Mouse (Mus musculus) cerebellum, postnatal 36 days (tissue): ENCODE measurements at regions not wholly inside any gene's neighbourhood (a gene's known extent, or its start where the extent isn't known, plus 50 kb on each side); places are given as distances from the start of the nearest gene placed in this dataset.
"Not testable (repeated sequence)": the region's sequence is repeated elsewhere in the genome, so short reads cannot be mapped to it uniquely, and the experiment has no call there.

Experiments used
- DNase-seq, 2 experiments: peaks; one replicate each; pipeline ENCODE4 v3.0.0; 2021 to 2022; ENCODE audit warnings: mixed read lengths in 2 of 2

- DNase-seq, result no peak
Measured at GRCm38 (mm10) chr7:61615156-61615555, 731.2 kb upstream of the Ndn start.

- DNase-seq, result no peak
Measured at GRCm38 (mm10) chr7:61644893-61645545, 701.4 kb upstream of the Ndn start.

- DNase-seq, result no peak
Measured at GRCm38 (mm10) chr7:61658086-61658485, 688.3 kb upstream of the Ndn start.

GRCm38 (mm10) chr7:61683080-61683479 is 663.3 kb upstream of the Ndn start:
- DNase-seq, result no peak

GRCm38 (mm10) chr7:61685052-61685655 is 661.2 kb upstream of the Ndn start:
- DNase-seq, result no peak

- DNase-seq, result no peak
Measured at GRCm38 (mm10) chr7:61726149-61726548, 620.2 kb upstream of the Ndn start.

GRCm38 (mm10) chr7:61737511-61737910 is 608.9 kb upstream of the Ndn start:
- DNase-seq, result no peak

- not testable (repeated sequence) for DNase-seq
Measured at GRCm38 (mm10) chr7:61739336-61739735, 607.0 kb upstream of the Ndn start.

GRCm38 (mm10) chr7:61769826-61770225 is 576.5 kb upstream of the Ndn start:
- DNase-seq, result no peak

- DNase-seq, result no peak
Measured at GRCm38 (mm10) chr7:61790113-61790796, 556.1 kb upstream of the Ndn start.

GRCm38 (mm10) chr7:61836827-61837226 is 509.5 kb upstream of the Ndn start:
- no peak for DNase-seq

- DNase-seq, result peak; percentile 9 to 16
Measured at GRCm38 (mm10) chr7:61837240-61837639, 509.1 kb upstream of the Ndn start.

GRCm38 (mm10) chr7:61851949-61852348 is 494.4 kb upstream of the Ndn start:
- DNase-seq, result no peak

GRCm38 (mm10) chr7:61864517-61864916 is 481.9 kb upstream of the Ndn start:
- no peak for DNase-seq

- DNase-seq, result no peak
Measured at GRCm38 (mm10) chr7:61866376-61866775, 480.0 kb upstream of the Ndn start.

- no peak for DNase-seq
Measured at GRCm38 (mm10) chr7:61876220-61876619, 470.1 kb upstream of the Ndn start.

GRCm38 (mm10) chr7:61877311-61878065 is 468.9 kb upstream of the Ndn start:
- peak; percentile 48 to 63 for DNase-seq

- no peak for DNase-seq
Measured at GRCm38 (mm10) chr7:61878095-61878494, 468.3 kb upstream of the Ndn start.

- no peak for DNase-seq
Measured at GRCm38 (mm10) chr7:61878585-61878984, 467.8 kb upstream of the Ndn start.
